Mouse (Mus musculus): Measurements from ENCODE around the gene Col17a1. TPM values are rescaled to one million over a fixed set of nuclear protein-coding genes. Genes with fewer than 3 reads are reported as not detected.
A peak's percentile ranks its signal among the peaks of the same experiment; 100 is the strongest.

The Col17a1 gene
- total RNA-seq (2021): under 1 TPM; 0.20 to 0.22 TPM
- long read RNA-seq, experiment 1: 0 reads
- long read RNA-seq, experiment 2, partial matches to known transcripts: 0 of 1 reads
- long read RNA-seq, experiment 2, other reads (novel, unspliced or antisense): 1 of 1 reads

- DNase-seq (ENCODE audit: low spot score in 2 of 2): no peak
Observed at GRCm38 (mm10) chr19:47691994-47692393, at the start of gene Col17a1. Gene Col17a1, minus strand, starts transcription at chr19:47692094.

GRCm38 (mm10) chr19:47731931-47732330 is 40.0 kb upstream of the Col17a1 start:
- peak; percentile 36 to 47 for DNase-seq (ENCODE audit: low spot score in 2 of 2)

GRCm38 (mm10) chr19:47731071-47731881 is 39.4 kb upstream of the Col17a1 start, which contains the start of gene Sfr1:
Gene Sfr1, plus strand, starts transcription at chr19:47731682.
- DNase-seq (ENCODE audit: low spot score in 2 of 2): peak; percentile 98 to 99

- DNase-seq (ENCODE audit: low spot score in 2 of 2): peak; percentile 32 to 45
Observed at GRCm38 (mm10) chr19:47730691-47731070, 38.8 kb upstream of the Col17a1 start.

GRCm38 (mm10) chr19:47725643-47726140 is 33.8 kb upstream of the Col17a1 start:
- DNase-seq (ENCODE audit: low spot score in 2 of 2): no peak

GRCm38 (mm10) chr19:47724903-47725302 is 33.0 kb upstream of the Col17a1 start:
- DNase-seq (ENCODE audit: low spot score in 2 of 2): no peak

- no peak for DNase-seq (ENCODE audit: low spot score in 2 of 2)
Observed at GRCm38 (mm10) chr19:47722471-47722870, 30.6 kb upstream of the Col17a1 start.

GRCm38 (mm10) chr19:47719147-47719546 is 27.3 kb upstream of the Col17a1 start:
- DNase-seq (ENCODE audit: low spot score in 2 of 2): no peak

- no peak for DNase-seq (ENCODE audit: low spot score in 2 of 2)
Observed at GRCm38 (mm10) chr19:47716144-47716543, 24.2 kb upstream of the Col17a1 start.

GRCm38 (mm10) chr19:47713457-47713856 is 21.6 kb upstream of the Col17a1 start:
- no peak for DNase-seq (ENCODE audit: low spot score in 2 of 2)

- DNase-seq (ENCODE audit: low spot score in 2 of 2): no peak
Observed at GRCm38 (mm10) chr19:47710376-47710775, 18.5 kb upstream of the Col17a1 start.

GRCm38 (mm10) chr19:47705772-47706309 is 13.9 kb upstream of the Col17a1 start:
- DNase-seq (ENCODE audit: low spot score in 2 of 2): no peak

GRCm38 (mm10) chr19:47705080-47705771 is 13.3 kb upstream of the Col17a1 start:
- no peak for DNase-seq (ENCODE audit: low spot score in 2 of 2)

- no peak for DNase-seq (ENCODE audit: low spot score in 2 of 2)
Observed at GRCm38 (mm10) chr19:47700509-47700908, 8.6 kb upstream of the Col17a1 start.

- peak in 1 of 2 experiments; percentile 14 for DNase-seq (ENCODE audit: low spot score in 2 of 2)
Observed at GRCm38 (mm10) chr19:47699743-47700142, 7.8 kb upstream of the Col17a1 start.

- no peak for DNase-seq (ENCODE audit: low spot score in 2 of 2)
Observed at GRCm38 (mm10) chr19:47698266-47698665, 6.4 kb upstream of the Col17a1 start.

- no peak for DNase-seq (ENCODE audit: low spot score in 2 of 2)
Observed at GRCm38 (mm10) chr19:47697067-47697466, 5.2 kb upstream of the Col17a1 start.

GRCm38 (mm10) chr19:47696411-47696810 is 4.5 kb upstream of the Col17a1 start:
- no peak for DNase-seq (ENCODE audit: low spot score in 2 of 2)

- no peak for DNase-seq (ENCODE audit: low spot score in 2 of 2)
Observed at GRCm38 (mm10) chr19:47695725-47696124, 3.8 kb upstream of the Col17a1 start.

- DNase-seq (ENCODE audit: low spot score in 2 of 2): no peak
Observed at GRCm38 (mm10) chr19:47689592-47689991, 2.3 kb downstream of the Col17a1 start.

GRCm38 (mm10) chr19:47678675-47679074 is 13.2 kb downstream of the Col17a1 start:
- DNase-seq (ENCODE audit: low spot score in 2 of 2): no peak

- no peak for DNase-seq (ENCODE audit: low spot score in 2 of 2)
Observed at GRCm38 (mm10) chr19:47674419-47674818, 17.5 kb downstream of the Col17a1 start.

Measured in adrenal gland, postnatal 4 days (tissue).